Mouse (Mus musculus): ENCODE measurements at regions not wholly inside any gene's neighbourhood (a gene's known extent, or its start where the extent isn't known, plus 50 kb on each side); places are given as distances from the start of the nearest gene placed in this dataset.

DNA sequence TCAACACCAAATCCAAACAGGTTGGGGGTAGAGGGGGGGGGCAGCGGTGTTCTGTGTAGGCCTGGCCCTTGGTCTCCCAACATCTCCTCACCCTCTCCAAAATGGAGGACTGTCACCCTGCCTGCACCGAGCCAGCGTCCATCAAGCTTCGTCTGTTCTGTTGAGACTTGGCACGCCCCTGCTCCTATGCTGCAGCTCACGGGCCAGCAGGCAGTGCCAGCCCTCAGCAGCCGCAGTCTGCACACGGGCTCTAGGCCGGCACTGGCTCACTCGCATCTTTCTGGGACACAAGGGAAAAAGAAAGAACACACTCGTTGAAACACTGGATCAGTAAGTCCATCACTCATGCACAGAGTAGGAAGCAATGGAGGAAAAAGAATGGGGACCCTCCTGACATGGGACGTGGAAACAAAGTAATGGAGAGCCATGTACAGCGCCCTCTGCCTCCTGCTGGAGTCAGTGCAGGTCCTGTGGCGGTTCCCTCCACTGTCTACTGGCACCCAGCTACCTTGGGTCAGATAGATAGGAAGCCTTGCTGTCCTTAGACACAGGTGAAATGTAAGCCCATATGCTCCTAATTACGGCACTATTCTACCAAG is 109.0 kb upstream of the 1700016C15Rik start:
- Histone ChIP-seq H3K9ac (ENCODE audit: low read depth, low read length) (no peak overlapping the region), H3K27ac (ENCODE audit: low read depth, low read length) (no peak overlapping the region), H3K36me3 (ENCODE audit: control insufficient read depth, insufficient read depth, low read length) (no peaks in the 10 kb centered on the region), H3K4me1 (ENCODE audit: control insufficient read depth, insufficient read depth, low read length) (peaks cover 6% of the 10 kb centered on the region; the same call in 1 of the 2 replicates), H3K4me3 (ENCODE audit: low read length) (no peak overlapping the region), H3K4me2 (replicated peaks; ENCODE audit: low read depth, low read length) (no peak overlapping the region), H3K27me3 (ENCODE audit: control insufficient read depth, insufficient read depth, low read length) (no peaks in the 10 kb centered on the region), H3K9me3 (ENCODE audit: control insufficient read depth, low read length) (no peaks in the 10 kb centered on the region)
- no peak for ATAC-seq (ENCODE audit: low FRiP score, low TSS enrichment)
- WGBS, result 91% methylated on average over 15 of the region's 15 CpGs

GRCm38 (mm10) chr1:177621854-177622590 is 107.6 kb upstream of the 1700016C15Rik start:
- H3K4me2 ChIP-seq (replicated peaks; ENCODE audit: low read depth, low read length), result no peak overlapping the region
- H3K9me3 ChIP-seq (ENCODE audit: control insufficient read depth, low read length), result no peaks in the 10 kb centered on the region
- H3K4me3 ChIP-seq (ENCODE audit: low read length), result no peak overlapping the region
- ATAC-seq (ENCODE audit: low FRiP score, low TSS enrichment), result no peak
- no peaks in the 10 kb centered on the region for H3K36me3 ChIP-seq (ENCODE audit: control insufficient read depth, insufficient read depth, low read length)
- 85% methylated on average over 17 of the region's 17 CpGs for WGBS
- no peak overlapping the region for H3K9ac ChIP-seq (ENCODE audit: low read depth, low read length)
- H3K4me1 ChIP-seq (ENCODE audit: control insufficient read depth, insufficient read depth, low read length), result peaks cover 6% of the 10 kb centered on the region; the same call in 1 of the 2 replicates
- no peak overlapping the region for H3K27ac ChIP-seq (ENCODE audit: low read depth, low read length)
- H3K27me3 ChIP-seq (ENCODE audit: control insufficient read depth, insufficient read depth, low read length), result no peaks in the 10 kb centered on the region

DNA sequence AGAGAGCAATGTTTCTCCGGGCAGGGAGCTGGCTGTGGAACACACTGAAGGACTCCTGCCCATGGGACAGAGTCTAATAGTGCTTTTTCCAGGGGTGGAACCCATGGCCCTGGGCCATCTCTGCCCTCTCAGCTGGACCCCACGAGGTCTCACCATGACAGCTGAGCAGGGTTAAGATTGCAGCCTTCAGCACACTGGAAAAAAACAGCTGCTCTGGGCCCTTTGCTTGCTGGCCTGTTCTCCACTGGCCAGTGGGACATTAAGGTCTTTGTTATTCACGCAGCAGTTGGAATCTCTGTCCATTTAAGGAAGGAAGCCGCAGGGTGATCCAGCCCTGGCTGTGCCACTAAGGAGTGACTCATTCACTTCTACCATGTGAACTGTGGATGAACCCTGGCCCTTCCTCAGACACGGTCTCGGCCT is 106.3 kb upstream of the 1700016C15Rik start:
- Histone ChIP-seq H3K4me2 (replicated peaks; ENCODE audit: low read depth, low read length) (no peak overlapping the region), H3K4me1 (ENCODE audit: control insufficient read depth, insufficient read depth, low read length) (peaks cover 6% of the 10 kb centered on the region; the same call in 1 of the 2 replicates), H3K36me3 (ENCODE audit: control insufficient read depth, insufficient read depth, low read length) (no peaks in the 10 kb centered on the region), H3K9ac (ENCODE audit: low read depth, low read length) (no peak overlapping the region), H3K9me3 (ENCODE audit: control insufficient read depth, low read length) (no peaks in the 10 kb centered on the region), H3K4me3 (ENCODE audit: low read length) (no peak overlapping the region), H3K27ac (ENCODE audit: low read depth, low read length) (peak overlapping the region; percentile 55), H3K27me3 (ENCODE audit: control insufficient read depth, insufficient read depth, low read length) (no peaks in the 10 kb centered on the region)
- WGBS, result 35% methylated on average over 6 of the region's 6 CpGs
- ATAC-seq (ENCODE audit: low FRiP score, low TSS enrichment), result peak; percentile 74

DNA sequence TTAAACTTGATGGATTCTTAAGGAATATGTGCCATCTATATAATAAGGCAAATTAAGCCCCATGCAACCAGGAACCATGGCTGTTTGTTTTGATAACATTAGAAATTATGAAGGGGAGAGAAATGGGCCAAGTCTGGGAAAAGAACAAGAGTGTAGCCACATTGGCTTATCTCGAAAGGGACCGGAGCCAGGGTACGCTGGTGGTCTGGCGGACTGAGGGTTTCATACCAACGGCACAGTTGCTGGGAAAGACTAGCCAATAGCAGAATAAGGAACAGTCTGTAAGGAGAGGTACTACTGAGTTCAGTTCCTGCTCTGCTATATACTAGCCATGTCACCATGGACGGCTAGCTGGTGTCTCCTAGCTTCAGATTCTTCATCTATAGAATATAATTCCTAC is 105.9 kb upstream of the 1700016C15Rik start:
- no peak overlapping the region for H3K9ac ChIP-seq (ENCODE audit: low read depth, low read length)
- no peaks in the 10 kb centered on the region for H3K27me3 ChIP-seq (ENCODE audit: control insufficient read depth, insufficient read depth, low read length)
- H3K4me1 ChIP-seq (ENCODE audit: control insufficient read depth, insufficient read depth, low read length), result peaks cover 6% of the 10 kb centered on the region; the same call in 1 of the 2 replicates
- no peaks in the 10 kb centered on the region for H3K9me3 ChIP-seq (ENCODE audit: control insufficient read depth, low read length)
- H3K4me2 ChIP-seq (replicated peaks; ENCODE audit: low read depth, low read length), result no peak overlapping the region
- H3K4me3 ChIP-seq (ENCODE audit: low read length), result no peak overlapping the region
- WGBS, result 92% methylated on average over 6 of the region's 6 CpGs
- H3K36me3 ChIP-seq (ENCODE audit: control insufficient read depth, insufficient read depth, low read length), result no peaks in the 10 kb centered on the region
- ATAC-seq (ENCODE audit: low FRiP score, low TSS enrichment), result no peak
- peak overlapping the region; percentile 55 for H3K27ac ChIP-seq (ENCODE audit: low read depth, low read length)

DNA sequence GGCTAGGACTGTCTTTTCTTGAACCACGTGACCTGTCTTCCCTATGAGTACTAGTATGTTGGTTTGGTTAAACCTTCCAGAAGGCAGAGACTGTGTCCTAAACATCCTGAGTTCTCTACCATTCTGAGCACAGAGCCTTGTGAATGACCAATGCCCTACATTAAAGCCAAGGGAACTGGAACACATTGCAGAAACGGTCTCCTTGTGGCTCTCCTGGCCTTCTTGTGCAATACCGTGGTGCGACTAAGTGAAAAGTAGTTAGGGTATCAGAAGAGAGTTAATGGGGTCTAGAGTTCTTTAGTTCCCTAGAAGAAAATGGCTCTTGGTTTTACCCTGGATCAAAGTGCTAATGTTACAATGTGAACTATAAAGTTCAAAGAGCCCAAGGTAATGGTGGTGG is 101.8 kb upstream of the 1700016C15Rik start:
- Histone ChIP-seq H3K4me2 (replicated peaks; ENCODE audit: low read depth, low read length) (no peak overlapping the region), H3K9ac (ENCODE audit: low read depth, low read length) (no peak overlapping the region), H3K9me3 (ENCODE audit: control insufficient read depth, low read length) (no peaks in the 10 kb centered on the region), H3K27ac (ENCODE audit: low read depth, low read length) (no peak overlapping the region), H3K4me1 (ENCODE audit: control insufficient read depth, insufficient read depth, low read length) (peaks cover 6% of the 10 kb centered on the region; the same call in 1 of the 2 replicates), H3K4me3 (ENCODE audit: low read length) (no peak overlapping the region), H3K36me3 (ENCODE audit: control insufficient read depth, insufficient read depth, low read length) (no peaks in the 10 kb centered on the region), H3K27me3 (ENCODE audit: control insufficient read depth, insufficient read depth, low read length) (no peaks in the 10 kb centered on the region)
- WGBS, result 92% methylated on average over 4 of the region's 4 CpGs
- no peak for ATAC-seq (ENCODE audit: low FRiP score, low TSS enrichment)

DNA sequence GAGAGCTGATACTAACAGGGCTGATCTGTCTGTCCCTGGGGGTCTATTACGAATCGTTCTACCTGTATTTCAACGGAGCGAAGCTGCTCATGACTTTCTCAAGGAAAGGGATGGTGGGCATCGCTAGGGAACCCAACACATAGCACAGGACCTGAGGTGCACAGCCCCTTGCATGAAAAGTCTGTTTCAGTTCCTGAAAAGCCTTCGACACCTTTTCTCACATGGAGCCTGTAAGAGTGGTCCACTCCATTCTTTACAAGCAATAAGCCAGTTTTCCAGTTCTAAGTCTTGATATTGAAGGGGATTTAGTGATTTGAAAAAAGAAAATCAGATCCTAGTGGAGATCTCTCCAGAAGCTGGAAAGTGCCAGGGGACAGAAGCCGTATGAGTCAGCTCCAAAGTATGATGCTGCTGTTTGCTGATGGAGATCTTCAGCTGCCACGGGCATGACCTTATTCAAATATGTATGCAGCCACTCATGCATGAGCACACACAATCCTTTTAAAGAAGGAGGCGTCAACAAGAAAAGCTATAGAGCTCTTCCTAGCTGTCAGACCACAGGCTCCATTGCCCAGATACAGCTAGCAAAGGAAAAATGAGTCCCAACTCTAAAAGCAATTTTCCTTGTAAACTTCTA is 95.5 kb upstream of the 1700016C15Rik start:
- Histone ChIP-seq H3K4me1 (ENCODE audit: control insufficient read depth, insufficient read depth, low read length) (peaks cover 6% of the 10 kb centered on the region; the same call in 1 of the 2 replicates), H3K36me3 (ENCODE audit: control insufficient read depth, insufficient read depth, low read length) (no peaks in the 10 kb centered on the region), H3K4me2 (replicated peaks; ENCODE audit: low read depth, low read length) (no peak overlapping the region), H3K27me3 (ENCODE audit: control insufficient read depth, insufficient read depth, low read length) (no peaks in the 10 kb centered on the region), H3K27ac (ENCODE audit: low read depth, low read length) (no peak overlapping the region), H3K4me3 (ENCODE audit: low read length) (no peak overlapping the region), H3K9ac (ENCODE audit: low read depth, low read length) (no peak overlapping the region), H3K9me3 (ENCODE audit: control insufficient read depth, low read length) (no peaks in the 10 kb centered on the region)
- WGBS, result 87% methylated on average over 9 of the region's 9 CpGs
- no peak for ATAC-seq (ENCODE audit: low FRiP score, low TSS enrichment)

DNA sequence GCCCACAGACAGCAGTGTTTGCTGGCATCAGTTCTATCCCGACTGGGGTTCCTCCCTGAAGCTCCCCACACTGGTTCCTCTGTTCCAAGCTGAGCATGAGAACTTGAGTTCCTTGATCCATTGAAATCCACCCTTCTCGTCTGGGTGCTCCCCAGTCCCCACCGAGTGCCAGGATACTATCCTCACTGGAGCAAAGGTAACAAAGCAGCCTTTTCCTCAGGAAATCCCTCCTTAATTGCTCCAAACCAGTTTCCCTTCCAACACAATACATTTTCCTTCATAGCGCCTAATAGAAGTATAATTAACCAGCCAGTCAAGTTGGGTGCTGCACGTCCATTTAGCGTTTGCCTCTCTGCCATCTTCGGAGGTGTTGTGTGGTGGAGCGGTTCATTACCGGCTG is 92.6 kb upstream of the 1700016C15Rik start:
- Histone ChIP-seq H3K36me3 (ENCODE audit: control insufficient read depth, insufficient read depth, low read length) (no peaks in the 10 kb centered on the region), H3K9me3 (ENCODE audit: control insufficient read depth, low read length) (no peaks in the 10 kb centered on the region), H3K27ac (ENCODE audit: low read depth, low read length) (no peak overlapping the region), H3K4me1 (ENCODE audit: control insufficient read depth, insufficient read depth, low read length) (peaks cover 25% of the 10 kb centered on the region; the same call in 1 of the 2 replicates), H3K4me3 (ENCODE audit: low read length) (no peak overlapping the region), H3K9ac (ENCODE audit: low read depth, low read length) (no peak overlapping the region), H3K27me3 (ENCODE audit: control insufficient read depth, insufficient read depth, low read length) (no peaks in the 10 kb centered on the region), H3K4me2 (replicated peaks; ENCODE audit: low read depth, low read length) (no peak overlapping the region)
- WGBS, result 74% methylated on average over 9 of the region's 9 CpGs
- ATAC-seq (ENCODE audit: low FRiP score, low TSS enrichment), result no peak

DNA sequence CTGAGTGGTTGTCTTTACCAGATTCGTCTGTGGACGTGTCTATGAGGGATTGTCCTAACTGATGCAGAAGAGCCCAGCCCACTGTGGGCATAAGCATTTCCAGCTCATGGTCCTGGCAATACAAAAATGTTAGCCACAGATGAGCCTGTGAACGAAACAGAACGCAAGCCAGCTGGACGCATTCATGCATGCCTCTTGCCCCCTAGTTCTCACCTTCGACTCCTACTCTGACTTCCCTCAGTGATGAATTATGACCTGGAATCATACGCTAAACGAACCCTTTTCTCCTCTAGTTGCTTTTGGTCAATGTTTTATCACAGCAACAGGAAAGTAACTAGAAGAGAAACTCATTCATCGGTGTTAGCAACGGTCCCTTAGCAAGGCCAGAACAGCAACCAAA is 91.2 kb upstream of the 1700016C15Rik start:
- Histone ChIP-seq H3K4me3 (ENCODE audit: low read length) (no peak overlapping the region), H3K27ac (ENCODE audit: low read depth, low read length) (no peak overlapping the region), H3K9me3 (ENCODE audit: control insufficient read depth, low read length) (no peaks in the 10 kb centered on the region), H3K27me3 (ENCODE audit: control insufficient read depth, insufficient read depth, low read length) (no peaks in the 10 kb centered on the region), H3K36me3 (ENCODE audit: control insufficient read depth, insufficient read depth, low read length) (no peaks in the 10 kb centered on the region), H3K9ac (ENCODE audit: low read depth, low read length) (no peak overlapping the region), H3K4me2 (replicated peaks; ENCODE audit: low read depth, low read length) (no peak overlapping the region), H3K4me1 (ENCODE audit: control insufficient read depth, insufficient read depth, low read length) (peaks cover 25% of the 10 kb centered on the region; the same call in 1 of the 2 replicates)
- 44% methylated on average over 10 of the region's 10 CpGs for WGBS
- no peak for ATAC-seq (ENCODE audit: low FRiP score, low TSS enrichment)
